Mouse (Mus musculus) left cerebral cortex, postnatal 4 days (tissue): Measurements from ENCODE around the gene Wdr60. TPM values are rescaled to one million over a fixed set of nuclear protein-coding genes. Genes with fewer than 3 reads are reported as not detected.

Experiments
- DNase-seq: peaks from one replicate; pipeline ENCODE4 v3.0.0-alpha.2; 2022
- intact Hi-C: fragments of 180-260 bp; cut with DNase I; formaldehyde crosslinking; loops from one replicate; pipeline ENCODE4 v1.15.1; 2025
- total RNA-seq, 2 experiments: library from RNA; stranded (reverse); gene quantifications; 2 replicates each; pipeline ENCODE4 v1.2.3; 2021

The Wdr60 gene
- total RNA-seq, 2 experiments from 2014 or later = 16.6 to 19.4 TPM

GRCm38 (mm10) chr12:116271071-116271470, 8.2 kb upstream of the Wdr60 start:
- no peak for DNase-seq
- intact Hi-C loops = no loop called here

GRCm38 (mm10) chr12:116270538-116270937, 7.7 kb upstream of the Wdr60 start:
- intact Hi-C loops = no loop called here
- no peak for DNase-seq

GRCm38 (mm10) chr12:116269450-116269849, 6.6 kb upstream of the Wdr60 start:
- intact Hi-C loops = no loop called here
- no peak for DNase-seq

DNA sequence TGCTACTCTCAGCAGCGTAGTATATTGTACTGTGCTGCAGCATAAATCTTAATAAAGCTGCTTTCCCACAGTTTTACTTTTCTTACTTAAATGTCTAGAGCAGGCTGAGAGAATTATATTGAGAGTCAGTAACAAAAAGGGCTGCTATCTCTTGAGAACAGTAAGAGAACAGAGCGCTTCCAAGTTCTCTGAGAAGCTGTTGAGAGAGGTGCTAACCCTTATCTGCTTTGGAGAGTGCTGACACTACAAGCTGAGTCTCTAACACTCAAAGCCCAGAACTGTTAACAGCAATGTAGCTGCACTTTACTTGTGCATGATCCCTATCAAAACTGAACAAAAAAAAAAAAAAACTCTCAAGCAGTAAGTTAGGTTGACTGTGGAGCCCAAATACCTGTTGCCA, 2.5 kb upstream of the Wdr60 start:
- no peak for DNase-seq
- intact Hi-C loops = no loop called here

GRCm38 (mm10) chr12:116264756-116265155, 1.9 kb upstream of the Wdr60 start:
- intact Hi-C loops = no loop called here
- no peak for DNase-seq

DNA sequence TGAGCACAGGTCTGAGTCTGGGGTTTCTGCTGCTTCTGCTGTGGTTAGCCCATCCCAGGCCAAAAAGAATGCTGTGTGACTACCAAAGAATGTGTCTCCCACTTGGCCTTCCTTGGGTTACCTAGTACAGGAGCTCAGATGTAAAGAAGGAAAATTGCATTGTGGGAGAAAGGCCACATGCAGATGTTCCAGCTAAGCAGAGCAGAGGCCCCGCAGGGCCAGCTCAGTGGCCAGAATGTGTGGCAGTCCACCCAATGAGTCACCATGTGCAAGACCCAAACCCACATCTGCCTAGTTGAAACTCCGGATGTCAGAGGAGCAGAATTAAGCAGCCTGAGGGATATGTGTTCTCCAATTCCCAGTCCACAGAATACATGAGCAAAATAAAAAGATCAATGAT, 4.5 kb downstream of the Wdr60 start:
- no peak for DNase-seq
- intact Hi-C loops = no loop called here

DNA sequence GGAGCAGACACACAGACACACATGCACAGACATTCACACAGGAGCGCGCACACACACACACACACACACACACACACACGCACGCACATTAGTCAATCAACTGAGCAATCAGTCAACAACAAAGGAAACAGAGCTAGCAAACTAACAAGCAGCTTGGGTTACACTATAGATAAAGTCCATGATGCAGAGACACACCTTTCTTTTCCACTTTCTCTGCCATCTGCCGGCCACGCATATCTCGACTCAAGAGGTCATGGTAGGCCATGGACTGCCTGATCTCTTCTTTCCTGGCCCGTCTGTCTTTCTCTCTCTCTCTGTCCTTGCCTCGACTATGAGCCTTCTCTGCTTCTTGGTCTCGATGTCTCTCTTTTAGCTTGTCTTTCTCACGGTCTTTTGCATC, 7.2 kb downstream of the Wdr60 start:
- DNase-seq = no peak
- intact Hi-C loops = no loop called here

DNA sequence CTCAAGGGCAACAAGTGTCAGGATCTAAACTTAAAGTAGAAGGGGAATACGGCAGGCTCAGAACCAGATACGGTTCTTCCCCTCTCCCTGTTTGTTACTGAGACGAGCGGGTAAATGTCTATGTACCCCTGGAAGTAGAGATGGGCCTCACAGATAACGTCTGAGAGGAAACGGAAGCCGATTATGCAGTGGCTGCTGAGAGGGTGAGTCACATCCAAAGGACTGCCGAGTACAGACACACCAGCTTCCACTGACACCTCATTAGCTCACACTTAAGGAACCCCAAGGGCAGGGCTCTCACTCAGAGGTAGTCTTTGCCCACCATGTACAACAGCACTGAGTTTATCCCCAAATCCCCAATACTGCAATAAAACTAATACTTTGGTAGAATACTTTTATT, 8.2 kb downstream of the Wdr60 start:
- DNase-seq = no peak
- intact Hi-C loops = no loop called here

- intact Hi-C loops = no loop called here
- DNase-seq = no peak
Observed at GRCm38 (mm10) chr12:116244601-116245000, 18.2 kb downstream of the Wdr60 start.

DNA sequence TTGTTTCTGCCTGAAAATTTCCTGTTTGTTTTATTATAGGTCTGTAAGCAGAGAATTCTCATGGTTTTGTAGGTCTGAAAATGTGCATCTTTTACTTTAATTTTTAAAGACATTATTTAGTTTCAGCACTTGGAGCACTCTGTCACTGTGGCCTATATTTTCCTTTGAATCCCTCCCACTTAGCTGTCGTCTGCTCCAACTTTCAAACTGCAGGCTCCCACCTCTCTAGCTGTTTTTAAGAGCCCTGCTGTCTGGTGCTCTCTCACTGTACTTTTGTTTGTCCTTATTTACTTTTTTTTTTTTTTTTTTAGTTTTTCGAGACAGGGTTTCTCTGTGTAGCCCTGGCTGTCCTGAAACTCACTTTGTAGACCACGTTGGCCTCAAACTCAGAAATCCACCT, 24.0 kb downstream of the Wdr60 start:
- intact Hi-C loops = no loop called here

GRCm38 (mm10) chr12:116238370-116238769, 24.5 kb downstream of the Wdr60 start:
- no peak for DNase-seq
- intact Hi-C loops = no loop called here

More for the DNA sequence above, 24.0 kb downstream of the Wdr60 start:
- DNase-seq = no peak

- DNase-seq = no peak
- intact Hi-C loops = no loop called here
Observed at GRCm38 (mm10) chr12:116236658-116237057, 26.2 kb downstream of the Wdr60 start.

GRCm38 (mm10) chr12:116235356-116235755, 27.5 kb downstream of the Wdr60 start:
- intact Hi-C loops = no loop called here
- no peak for DNase-seq

- no peak for DNase-seq
- intact Hi-C loops = no loop called here
Observed at GRCm38 (mm10) chr12:116232061-116232460, 30.8 kb downstream of the Wdr60 start.

DNA sequence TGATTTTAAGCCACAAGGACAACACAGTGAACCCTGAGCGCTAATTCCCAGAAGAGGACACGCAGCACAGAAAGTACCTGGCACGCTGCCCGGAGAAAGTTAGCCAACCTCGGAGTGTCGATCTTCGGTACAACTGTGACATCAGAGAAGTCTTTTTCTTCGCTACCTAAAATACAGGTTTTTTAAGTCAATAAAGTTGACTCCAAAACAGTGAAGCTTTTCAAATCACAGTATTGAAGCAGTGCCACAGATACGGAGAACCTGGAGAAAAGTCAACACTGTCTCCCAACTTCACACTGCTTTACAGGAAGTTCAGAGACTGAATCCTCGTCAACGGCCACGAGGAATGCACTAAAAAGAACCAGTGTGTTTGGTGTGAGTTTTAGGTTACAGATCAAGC, 31.2 kb downstream of the Wdr60 start:
- intact Hi-C loops = no loop called here

GRCm38 (mm10) chr12:116229451-116229850, 33.4 kb downstream of the Wdr60 start:
- no peak for DNase-seq
- intact Hi-C loops = no loop called here

More for the DNA sequence above, 31.2 kb downstream of the Wdr60 start:
- peak; percentile 31 for DNase-seq

DNA sequence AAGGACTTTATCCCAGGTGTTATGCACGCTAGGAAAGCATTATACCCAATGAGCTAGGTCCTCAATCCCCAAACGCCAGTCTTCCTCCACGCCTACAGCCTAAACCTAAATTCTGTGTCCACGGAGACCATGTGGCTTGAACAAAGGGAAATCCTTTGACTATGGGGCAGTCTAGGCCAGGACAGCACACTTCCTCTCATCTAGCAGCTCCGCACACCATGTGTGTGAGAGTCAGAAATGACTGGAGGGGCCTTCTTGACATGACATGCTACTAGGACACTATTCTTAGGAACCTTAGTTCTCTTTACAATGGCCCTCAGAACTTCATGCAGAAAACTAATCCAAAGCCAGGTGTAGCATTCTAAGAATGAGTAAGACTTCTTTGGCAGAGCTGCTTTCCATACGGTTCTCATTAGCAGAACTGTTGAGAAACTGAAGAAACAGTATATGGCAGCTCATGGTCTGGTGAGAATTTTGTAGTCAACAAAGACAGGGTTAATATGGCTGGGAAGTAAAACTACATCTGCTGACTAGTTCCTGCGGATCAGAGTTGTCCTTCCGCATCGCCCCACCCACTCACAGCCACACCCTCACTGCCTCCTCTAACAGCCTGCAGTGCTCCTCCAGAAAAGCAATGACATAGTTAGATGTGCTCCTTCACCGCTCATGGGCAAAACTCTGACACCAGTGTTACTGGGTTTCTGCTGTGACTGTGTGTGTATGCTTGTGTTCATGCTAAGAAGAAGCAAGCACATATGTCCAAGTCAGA, 36.3 kb downstream of the Wdr60 start:
- intact Hi-C loops = no loop called here
- no peak for DNase-seq

GRCm38 (mm10) chr12:116223107-116223506, 39.7 kb downstream of the Wdr60 start:
- intact Hi-C loops = no loop called here

DNA sequence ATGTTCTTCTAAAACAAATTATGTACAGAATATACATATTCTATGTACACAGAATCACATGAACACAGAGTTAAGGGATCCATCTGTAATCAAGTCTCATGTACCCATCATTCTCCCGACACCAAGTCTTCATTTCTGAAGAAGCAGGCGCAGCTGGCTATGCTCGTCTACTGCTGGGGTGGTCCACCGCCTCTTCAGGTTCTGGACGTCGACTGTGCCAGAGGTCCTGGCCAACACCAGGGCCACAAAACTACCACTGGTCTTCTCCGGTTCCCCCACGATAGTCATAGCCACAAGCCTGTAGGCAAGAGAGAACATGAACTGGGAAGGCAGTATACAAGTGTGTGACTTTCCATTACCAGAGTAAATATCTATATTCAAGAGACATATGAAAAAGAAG, 55.3 kb downstream of the Wdr60 start:
- intact Hi-C loops = no loop called here
- no peak for DNase-seq

More at GRCm38 (mm10) chr12:116223107-116223506, 39.7 kb downstream of the Wdr60 start:
- no peak for DNase-seq

- DNase-seq = no peak
- intact Hi-C loops = no loop called here
Observed at GRCm38 (mm10) chr12:116205726-116206125, 57.1 kb downstream of the Wdr60 start.

GRCm38 (mm10) chr12:116202176-116202981, 60.4 kb downstream of the Wdr60 start:
- intact Hi-C loops = loop anchor here (2.0 kb wide), 1 partner anchor 132 kb away; no protein-coding TSS in a partner anchor
- peak; percentile 67 for DNase-seq

GRCm38 (mm10) chr12:116198791-116199190, 64.0 kb downstream of the Wdr60 start:
- no peak for DNase-seq
- intact Hi-C loops = no loop called here
